Mouse (Mus musculus): Measurements from ENCODE around the gene Olfr577. TPM values are rescaled to one million over a fixed set of nuclear protein-coding genes. Genes with fewer than 3 reads are reported as not detected.

Gene Olfr577
- not detected in 2 replicates for polyA plus RNA-seq (2014; fragmentation: Nextera tagmentation; extraction: Ambion mirVana)

DNA sequence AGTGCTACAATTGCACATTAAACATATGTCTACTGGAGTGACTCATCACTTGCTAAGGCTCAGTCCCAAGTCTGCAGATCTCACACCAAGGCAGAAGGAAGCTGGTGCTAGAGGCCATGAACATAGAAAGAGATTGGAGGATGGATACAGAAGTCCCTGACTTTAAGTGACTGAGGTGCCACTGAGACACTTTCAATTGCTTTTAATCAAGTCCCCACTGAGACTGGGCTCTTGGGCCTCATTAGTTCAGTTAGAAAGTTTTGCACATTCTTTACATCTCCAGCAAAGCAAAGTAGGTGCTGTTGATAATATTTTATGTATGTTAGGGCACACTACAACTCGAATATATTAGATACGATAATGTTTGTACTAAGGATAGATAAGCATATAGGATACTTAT, at the start of gene Olfr577:
Olfr577 (minus strand) TSS at position 101 of the 400 bp plus-strand sequence.
- H3K4me1 ChIP-seq (ENCODE audit: control insufficient read depth, insufficient read depth, low read length) = no peaks in the 10 kb centered on the region
- no peaks in the 10 kb centered on the region for H3K36me3 ChIP-seq (ENCODE audit: control insufficient read depth, insufficient read depth, low read length)
- no peaks in the 10 kb centered on the region for H3K9me3 ChIP-seq (ENCODE audit: control insufficient read depth, low read length)
- H3K4me3 ChIP-seq (ENCODE audit: low read depth, low read length) = no peak within 1 kb of the TSS
- H3K9ac ChIP-seq (ENCODE audit: low read length) = no peak within 1 kb of the TSS
- H3K27ac ChIP-seq (replicated peaks; ENCODE audit: low read depth, low read length) = no peak within 1 kb of the TSS
- no peaks in the 10 kb centered on the region for H3K27me3 ChIP-seq (ENCODE audit: control insufficient read depth, insufficient read depth, low read length)
- no peak for DNase-seq (ENCODE audit: low spot score)
- ATAC-seq (ENCODE audit: insufficient number of reproducible peaks, low FRiP score, low TSS enrichment, low read depth) = no peak
- 85% methylated on average over 2 of the region's 2 CpGs for WGBS
- H3K4me2 ChIP-seq (ENCODE audit: low read depth, severe bottlenecking) = no peak within 1 kb of the TSS

DNA sequence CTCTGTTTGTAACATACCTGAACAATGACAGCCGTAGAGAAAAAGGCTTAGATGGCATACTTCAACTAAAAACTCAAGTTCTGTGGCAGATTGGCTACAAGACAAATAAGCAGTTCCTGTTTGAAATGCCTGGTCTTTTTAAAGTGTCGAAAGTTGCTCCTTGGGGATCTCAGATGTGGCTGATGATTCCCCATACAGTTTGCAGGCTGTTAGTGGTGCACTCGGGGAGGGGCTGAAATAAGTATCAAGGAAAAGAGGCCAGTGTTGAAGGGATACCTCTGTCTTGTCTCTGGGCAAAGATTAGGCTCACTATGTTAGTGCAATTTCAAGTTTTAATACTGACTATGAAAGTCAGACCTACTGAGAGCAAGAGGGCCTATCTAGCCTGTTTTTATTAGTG, 13.5 kb upstream of the Olfr577 start, which contains the start of gene Olfr578:
Olfr578 (minus strand) TSS at position 101 of the 400 bp plus-strand sequence.
- Histone ChIP-seq H3K27me3 (ENCODE audit: control insufficient read depth, insufficient read depth, low read length) (no peaks in the 10 kb centered on the region), H3K27ac (replicated peaks; ENCODE audit: low read depth, low read length) (no peak within 1 kb of the TSS), H3K4me3 (ENCODE audit: low read depth, low read length) (no peak within 1 kb of the TSS), H3K9ac (ENCODE audit: low read length) (no peak within 1 kb of the TSS), H3K4me2 (ENCODE audit: low read depth, severe bottlenecking) (no peak within 1 kb of the TSS), H3K4me1 (ENCODE audit: control insufficient read depth, insufficient read depth, low read length) (no peaks in the 10 kb centered on the region), H3K9me3 (ENCODE audit: control insufficient read depth, low read length) (no peaks in the 10 kb centered on the region), H3K36me3 (ENCODE audit: control insufficient read depth, insufficient read depth, low read length) (no peaks in the 10 kb centered on the region)
- ATAC-seq (ENCODE audit: insufficient number of reproducible peaks, low FRiP score, low TSS enrichment, low read depth) = no peak
- WGBS = 78% methylated on average over 3 of the region's 3 CpGs
- DNase-seq (ENCODE audit: low spot score) = no peak

DNA sequence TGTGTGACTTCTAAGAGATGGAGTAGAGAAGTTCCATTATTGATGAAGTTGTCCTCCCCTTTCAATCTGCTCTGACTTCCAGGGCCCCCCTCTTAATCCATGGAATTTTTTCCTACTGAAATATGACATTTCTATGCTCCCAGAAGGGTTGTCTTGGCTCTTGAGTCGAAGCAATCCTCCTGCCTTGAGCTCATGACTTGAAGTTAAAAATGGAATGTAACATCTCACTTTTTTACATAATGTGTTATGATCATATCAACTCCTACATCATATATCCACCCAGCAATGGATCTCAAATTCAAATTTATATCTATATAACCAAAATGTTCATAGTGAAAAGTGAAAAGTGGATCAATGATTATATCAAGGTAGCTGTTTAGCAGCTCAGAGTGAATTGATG, 1.3 kb downstream of the Olfr577 start:
- H3K9me3 ChIP-seq (ENCODE audit: control insufficient read depth, low read length) = no peaks in the 10 kb centered on the region
- WGBS = 40% methylated on average over 1 of the region's 1 CpGs
- no peaks in the 10 kb centered on the region for H3K27me3 ChIP-seq (ENCODE audit: control insufficient read depth, insufficient read depth, low read length)
- H3K4me1 ChIP-seq (ENCODE audit: control insufficient read depth, insufficient read depth, low read length) = no peaks in the 10 kb centered on the region
- H3K4me2 ChIP-seq (ENCODE audit: low read depth, severe bottlenecking) = no peak overlapping the region
- DNase-seq (ENCODE audit: low spot score) (no peak), ATAC-seq (ENCODE audit: insufficient number of reproducible peaks, low FRiP score, low TSS enrichment, low read depth) (no peak)
- no peak overlapping the region for H3K27ac ChIP-seq (replicated peaks; ENCODE audit: low read depth, low read length)
- H3K36me3 ChIP-seq (ENCODE audit: control insufficient read depth, insufficient read depth, low read length) = no peaks in the 10 kb centered on the region
- no peak overlapping the region for H3K9ac ChIP-seq (ENCODE audit: low read length)
- H3K4me3 ChIP-seq (ENCODE audit: low read depth, low read length) = no peak overlapping the region

DNA sequence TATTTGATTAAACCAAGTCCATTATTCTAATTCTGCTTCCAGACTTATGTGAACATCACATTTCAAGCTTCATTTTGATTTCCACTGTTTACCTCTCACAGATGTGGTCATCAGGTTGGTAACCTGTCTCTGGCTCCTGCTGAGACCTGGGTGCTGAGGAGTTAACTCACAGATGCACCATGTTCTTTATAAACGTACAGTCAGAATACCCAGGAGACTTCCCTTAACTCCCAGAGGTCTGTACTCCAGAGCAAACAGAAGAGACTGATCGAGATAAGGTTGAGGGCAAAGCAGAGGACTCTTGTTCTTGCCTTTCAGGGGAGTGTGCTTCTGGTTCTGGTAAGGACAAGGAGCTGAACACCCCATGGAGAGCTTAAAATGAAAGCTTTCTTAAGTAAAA, 13.4 kb downstream of the Olfr577 start, which contains the start of gene Olfr576:
Olfr576 (plus strand) TSS at position 301 of the 400 bp plus-strand sequence.
- no peak within 1 kb of the TSS for H3K4me2 ChIP-seq (ENCODE audit: low read depth, severe bottlenecking)
- H3K4me1 ChIP-seq (ENCODE audit: control insufficient read depth, insufficient read depth, low read length) = no peaks in the 10 kb centered on the region
- no peaks in the 10 kb centered on the region for H3K36me3 ChIP-seq (ENCODE audit: control insufficient read depth, insufficient read depth, low read length)
- no peak within 1 kb of the TSS for H3K27ac ChIP-seq (replicated peaks; ENCODE audit: low read depth, low read length)
- ATAC-seq (ENCODE audit: insufficient number of reproducible peaks, low FRiP score, low TSS enrichment, low read depth) = no peak
- WGBS = 61% methylated on average over 2 of the region's 2 CpGs
- H3K9me3 ChIP-seq (ENCODE audit: control insufficient read depth, low read length) = no peaks in the 10 kb centered on the region
- no peak within 1 kb of the TSS for H3K9ac ChIP-seq (ENCODE audit: low read length)
- no peak within 1 kb of the TSS for H3K4me3 ChIP-seq (ENCODE audit: low read depth, low read length)
- H3K27me3 ChIP-seq (ENCODE audit: control insufficient read depth, insufficient read depth, low read length) = no peaks in the 10 kb centered on the region
- DNase-seq (ENCODE audit: low spot score) = no peak

DNA sequence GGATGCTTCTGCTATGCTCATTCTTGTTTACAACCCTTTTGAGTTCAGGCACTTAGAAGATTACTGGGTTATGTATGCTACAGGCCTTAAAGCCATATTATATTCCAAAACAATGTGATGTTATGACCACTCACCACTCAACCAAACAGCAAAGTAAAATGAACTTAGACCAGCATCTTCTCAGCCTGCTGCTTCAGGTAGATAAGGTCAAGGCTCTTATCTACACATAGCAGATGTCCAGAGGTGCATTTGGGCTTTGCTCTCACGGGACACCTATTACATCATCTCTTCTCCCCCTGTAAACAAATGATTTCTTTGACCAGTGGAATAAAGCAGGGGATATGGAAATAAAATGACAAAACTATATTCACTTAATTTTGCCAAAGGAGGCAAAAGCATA, 17.1 kb downstream of the Olfr577 start, which contains the start of gene Olfr575:
Olfr575 (minus strand) TSS at position 183 of the 400 bp plus-strand sequence.
- H3K27ac ChIP-seq (replicated peaks; ENCODE audit: low read depth, low read length) = no peak within 1 kb of the TSS
- H3K27me3 ChIP-seq (ENCODE audit: control insufficient read depth, insufficient read depth, low read length) = no peaks in the 10 kb centered on the region
- H3K4me2 ChIP-seq (ENCODE audit: low read depth, severe bottlenecking) = no peak within 1 kb of the TSS
- H3K36me3 ChIP-seq (ENCODE audit: control insufficient read depth, insufficient read depth, low read length) = no peaks in the 10 kb centered on the region
- no peaks in the 10 kb centered on the region for H3K9me3 ChIP-seq (ENCODE audit: control insufficient read depth, low read length)
- no peak for ATAC-seq (ENCODE audit: insufficient number of reproducible peaks, low FRiP score, low TSS enrichment, low read depth)
- no peaks in the 10 kb centered on the region for H3K4me1 ChIP-seq (ENCODE audit: control insufficient read depth, insufficient read depth, low read length)
- H3K4me3 ChIP-seq (ENCODE audit: low read depth, low read length) = no peak within 1 kb of the TSS
- 70% methylated on average over 1 of the region's 1 CpGs for WGBS
- DNase-seq (ENCODE audit: low spot score) = no peak
- no peak within 1 kb of the TSS for H3K9ac ChIP-seq (ENCODE audit: low read length)

DNA sequence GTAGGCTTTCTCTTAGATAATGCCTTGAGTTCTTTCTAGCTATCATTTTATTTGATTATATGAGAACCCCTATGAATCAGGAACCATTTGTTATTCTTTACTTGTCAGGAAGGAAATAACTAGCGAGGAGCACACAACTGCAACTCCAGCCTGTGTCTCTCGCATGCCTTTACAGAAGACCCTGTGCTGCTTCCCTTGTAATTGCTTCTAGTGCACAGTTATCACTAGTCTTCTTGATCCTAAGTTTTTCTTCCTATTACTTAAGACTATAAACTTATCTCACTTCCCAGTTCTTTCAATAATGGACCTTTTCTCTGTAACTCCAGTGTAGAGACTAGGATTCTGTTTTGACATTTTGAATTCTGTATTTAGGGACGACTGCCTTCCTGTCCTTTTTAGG, 17.6 kb downstream of the Olfr577 start:
- no peak for ATAC-seq (ENCODE audit: insufficient number of reproducible peaks, low FRiP score, low TSS enrichment, low read depth)
- H3K4me2 ChIP-seq (ENCODE audit: low read depth, severe bottlenecking) = no peak overlapping the region
- H3K9me3 ChIP-seq (ENCODE audit: control insufficient read depth, low read length) = no peaks in the 10 kb centered on the region
- DNase-seq (ENCODE audit: low spot score) = no peak
- H3K4me3 ChIP-seq (ENCODE audit: low read depth, low read length) = no peak overlapping the region
- no peaks in the 10 kb centered on the region for H3K36me3 ChIP-seq (ENCODE audit: control insufficient read depth, insufficient read depth, low read length)
- WGBS = 76% methylated on average over 3 of the region's 3 CpGs
- H3K9ac ChIP-seq (ENCODE audit: low read length) = no peak overlapping the region
- H3K27ac ChIP-seq (replicated peaks; ENCODE audit: low read depth, low read length) = no peak overlapping the region
- H3K4me1 ChIP-seq (ENCODE audit: control insufficient read depth, insufficient read depth, low read length) = no peaks in the 10 kb centered on the region
- no peaks in the 10 kb centered on the region for H3K27me3 ChIP-seq (ENCODE audit: control insufficient read depth, insufficient read depth, low read length)

DNA sequence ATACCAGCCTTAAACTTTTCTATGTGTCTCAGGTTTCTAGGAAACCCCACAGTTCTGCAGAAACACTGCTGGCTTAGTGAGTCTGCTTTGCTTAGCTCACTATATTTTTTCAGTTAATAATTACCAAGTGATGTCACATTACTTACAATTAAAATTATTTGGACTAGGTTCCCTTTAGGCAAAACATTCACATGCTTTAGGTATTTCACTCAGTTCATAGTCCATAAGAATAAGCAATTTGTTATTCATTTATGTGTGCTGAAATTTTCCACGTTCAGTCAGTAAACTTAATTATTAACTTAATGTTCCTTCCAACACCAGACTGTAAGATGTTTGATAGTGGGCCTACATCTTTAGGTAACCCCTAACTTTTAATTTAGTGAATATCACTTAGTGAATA, 25.0 kb downstream of the Olfr577 start:
- no peak for DNase-seq (ENCODE audit: low spot score)
- no peak overlapping the region for H3K4me2 ChIP-seq (ENCODE audit: low read depth, severe bottlenecking)
- no peaks in the 10 kb centered on the region for H3K4me1 ChIP-seq (ENCODE audit: control insufficient read depth, insufficient read depth, low read length)
- no peaks in the 10 kb centered on the region for H3K36me3 ChIP-seq (ENCODE audit: control insufficient read depth, insufficient read depth, low read length)
- H3K9me3 ChIP-seq (ENCODE audit: control insufficient read depth, low read length) = no peaks in the 10 kb centered on the region
- no peak overlapping the region for H3K9ac ChIP-seq (ENCODE audit: low read length)
- WGBS = 74% methylated on average over 1 of the region's 1 CpGs
- no peak overlapping the region for H3K27ac ChIP-seq (replicated peaks; ENCODE audit: low read depth, low read length)
- no peak for ATAC-seq (ENCODE audit: insufficient number of reproducible peaks, low FRiP score, low TSS enrichment, low read depth)
- no peaks in the 10 kb centered on the region for H3K27me3 ChIP-seq (ENCODE audit: control insufficient read depth, insufficient read depth, low read length)
- H3K4me3 ChIP-seq (ENCODE audit: low read depth, low read length) = no peak overlapping the region

DNA sequence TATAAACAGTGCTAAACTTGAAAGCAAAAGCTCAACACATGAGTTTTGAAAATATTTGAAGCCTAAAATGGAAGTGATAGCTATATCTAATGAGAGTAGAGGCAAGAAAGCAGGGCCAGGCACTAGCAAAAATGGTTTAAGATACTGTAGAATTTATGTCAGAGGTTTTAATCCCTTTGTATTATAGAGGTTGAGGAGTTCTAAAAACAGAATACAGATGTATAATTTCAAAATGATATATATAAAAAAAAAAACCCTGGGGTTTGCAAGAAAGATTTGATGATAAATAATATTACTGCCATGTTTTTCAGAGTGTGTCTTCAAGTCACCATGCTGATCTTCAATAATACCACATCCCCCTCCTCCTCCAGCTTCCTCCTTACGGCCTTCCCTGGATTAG, 27.6 kb downstream of the Olfr577 start, which contains the start of gene Olfr574:
Olfr574 (plus strand) TSS at position 301 of the 400 bp plus-strand sequence.
- Histone ChIP-seq H3K4me1 (ENCODE audit: control insufficient read depth, insufficient read depth, low read length) (no peaks in the 10 kb centered on the region), H3K36me3 (ENCODE audit: control insufficient read depth, insufficient read depth, low read length) (no peaks in the 10 kb centered on the region), H3K9me3 (ENCODE audit: control insufficient read depth, low read length) (no peaks in the 10 kb centered on the region), H3K9ac (ENCODE audit: low read length) (no peak within 1 kb of the TSS), H3K4me3 (ENCODE audit: low read depth, low read length) (no peak within 1 kb of the TSS), H3K4me2 (ENCODE audit: low read depth, severe bottlenecking) (no peak within 1 kb of the TSS), H3K27ac (replicated peaks; ENCODE audit: low read depth, low read length) (no peak within 1 kb of the TSS), H3K27me3 (ENCODE audit: control insufficient read depth, insufficient read depth, low read length) (no peaks in the 10 kb centered on the region)
- WGBS = 88% methylated on average over 1 of the region's 1 CpGs
- no peak for DNase-seq (ENCODE audit: low spot score)
- no peak for ATAC-seq (ENCODE audit: insufficient number of reproducible peaks, low FRiP score, low TSS enrichment, low read depth)

DNA sequence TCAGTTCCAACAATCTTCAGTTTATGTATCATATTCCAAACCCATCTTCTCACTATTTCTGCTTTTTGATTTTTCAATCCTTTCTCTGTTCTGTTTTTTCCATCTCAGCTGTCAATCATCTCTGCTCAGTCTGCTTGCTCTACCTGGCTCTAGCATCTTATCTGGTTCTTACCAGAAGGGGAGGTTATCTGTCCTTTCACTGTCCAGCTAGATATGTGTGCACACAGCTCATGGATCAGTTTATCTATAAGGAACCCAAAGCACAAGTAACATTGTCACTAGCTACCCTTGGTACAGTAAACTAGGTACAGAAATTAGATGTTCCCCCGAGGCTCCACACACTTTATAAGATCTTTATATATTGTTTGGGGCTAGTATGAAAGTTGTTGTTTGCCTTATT, 32.3 kb downstream of the Olfr577 start:
- Histone ChIP-seq H3K4me1 (ENCODE audit: control insufficient read depth, insufficient read depth, low read length) (no peaks in the 10 kb centered on the region), H3K9ac (ENCODE audit: low read length) (no peak overlapping the region), H3K27ac (replicated peaks; ENCODE audit: low read depth, low read length) (no peak overlapping the region), H3K9me3 (ENCODE audit: control insufficient read depth, low read length) (no peaks in the 10 kb centered on the region), H3K4me2 (ENCODE audit: low read depth, severe bottlenecking) (no peak overlapping the region), H3K4me3 (ENCODE audit: low read depth, low read length) (no peak overlapping the region), H3K27me3 (ENCODE audit: control insufficient read depth, insufficient read depth, low read length) (no peaks in the 10 kb centered on the region), H3K36me3 (ENCODE audit: control insufficient read depth, insufficient read depth, low read length) (no peaks in the 10 kb centered on the region)
- WGBS = 91% methylated on average over 1 of the region's 1 CpGs
- ATAC-seq (ENCODE audit: insufficient number of reproducible peaks, low FRiP score, low TSS enrichment, low read depth) (no peak), DNase-seq (ENCODE audit: low spot score) (no peak)
